Mouse (Mus musculus): ENCODE data around the gene Timm17a.

- TF ChIP-seq CTCF (IDR thresholded peaks at IDR 0.05; ENCODE audit: borderline replicate concordance, insufficient read depth, low read depth, low read length) (no peak), POLR2A (IDR thresholded peaks at IDR 0.05; ENCODE audit: borderline replicate concordance, insufficient read depth, low read length) (no peak)
Observed at GRCm38 (mm10) chr1:135248434-135248850, 65.1 kb downstream of the Timm17a start.

All from cerebellum, adult 2 months (tissue).